Mouse (Mus musculus): ENCODE results near the gene Ppif.

GRCm38 (mm10) chr14:25694569-25694897, 579 bp downstream of the Ppif start:
- TF ChIP-seq CTCF (IDR thresholded peaks at IDR 0.05; ENCODE audit: borderline replicate concordance, extremely low read depth, insufficient read depth, insufficient read length) = no peak
- TF ChIP-seq POLR2A (IDR thresholded peaks at IDR 0.05; ENCODE audit: borderline replicate concordance, extremely low read depth, insufficient read depth, insufficient read length, poor library complexity, severe bottlenecking) = no peak

Measured in brain, embryonic 14.5 days (tissue).